Mouse (Mus musculus) cortical plate, adult 2 months (tissue): ENCODE measurements around the gene Sec14l2.

Experiments
- CTCF ChIP-seq: fragments of 200-500 bp; IDR thresholded peaks from 2 replicates; pipeline ENCODE4 v1.5.1; 2011; ENCODE audit warnings: mild to moderate bottlenecking, control low read depth, low read length; ENCODE audit not compliant: insufficient read depth; ENCODE audit errors: extremely low read depth
- POLR2A ChIP-seq: fragments of 200-500 bp; IDR thresholded peaks from 2 replicates; pipeline ENCODE4 v1.6.1; 2011; ENCODE audit warnings: mild to moderate bottlenecking, low read length, control low read depth; ENCODE audit not compliant: insufficient read depth; ENCODE audit errors: extremely low read depth

GRCm38 (mm10) chr11:4113970-4114369, 9.2 kb downstream of the Sec14l2 start:
- TF ChIP-seq CTCF (no peak), POLR2A (no peak)
